Mouse (Mus musculus) brain, embryonic 14.5 days (tissue): ENCODE measurements around the gene Gm49486.

Experiments used
- CTCF ChIP-seq: fragments of 200-500 bp; IDR thresholded peaks from 2 replicates; pipeline ENCODE4 v1.5.1; 2012; ENCODE audit warnings: inconsistent platforms, mild to moderate bottlenecking, moderate library complexity, borderline replicate concordance; ENCODE audit not compliant: insufficient read depth, insufficient read length; ENCODE audit errors: extremely low read depth
- POLR2A ChIP-seq: fragments of 200-500 bp; IDR thresholded peaks from 2 replicates; pipeline ENCODE4 v1.6.1; 2012; ENCODE audit warnings: mild to moderate bottlenecking, inconsistent platforms, borderline replicate concordance; ENCODE audit not compliant: poor library complexity, insufficient read depth, insufficient read length, severe bottlenecking; ENCODE audit errors: extremely low read depth

- TF ChIP-seq POLR2A (no peak), CTCF (no peak)
Observed at GRCm38 (mm10) chr15:79306043-79306637, 76.9 kb downstream of the Gm49486 start.
